Mouse (Mus musculus) MEL (cell line): ENCODE measurements around the gene Gm20388. TPM values are rescaled to one million over a fixed set of nuclear protein-coding genes. Genes with fewer than 3 reads are reported as not detected.
A peak's percentile ranks its signal among the peaks of the same experiment; 100 is the strongest.

Experiments used
- DNase-seq: peaks from one replicate; pipeline ENCODE4 v3.0.0; 2011; ENCODE audit warnings: low read depth, low spot score
- H3K27ac ChIP-seq: 2 replicates; pipeline ENCODE4 v1.5.1; 2012; ENCODE audit warnings: low read depth, mild to moderate bottlenecking, control low read depth, low read length, moderate library complexity; ENCODE audit not compliant: control insufficient read depth
- H3K27me3 ChIP-seq, 2 experiments: fragments of 150-350 bp in 1 of 2; sonication (generic) in 1 of 2; 2 replicates each; pipeline ENCODE4 v1.6.1; 2012; ENCODE audit warnings: low read length in 2 of 2, mild to moderate bottlenecking in 2 of 2, improper control_type of control experiment in 1 of 2, moderate library complexity in 1 of 2; ENCODE audit not compliant: insufficient read depth in 2 of 2, control insufficient read depth in 1 of 2
- H3K36me3 ChIP-seq, 2 experiments: 2 replicates each; pipeline ENCODE4 v1.6.1; 2012 to 2014; ENCODE audit warnings: low read length in 2 of 2, improper control_type of control experiment in 1 of 2, inconsistent platforms in 1 of 2, mild to moderate bottlenecking in 1 of 2; ENCODE audit not compliant: insufficient read depth in 2 of 2, control insufficient read depth in 1 of 2
- H3K4me1 ChIP-seq, 2 experiments: fragments of 150-350 bp in 1 of 2; sonication (generic) in 1 of 2; 2 replicates each; pipeline ENCODE4 v1.6.1; 2012; ENCODE audit warnings: low read length in 2 of 2, improper control_type of control experiment in 1 of 2, mild to moderate bottlenecking in 1 of 2; ENCODE audit not compliant: insufficient read depth in 2 of 2, control insufficient read depth in 1 of 2
- H3K4me3 ChIP-seq, 2 experiments: fragments of 150-350 bp in 1 of 2; sonication (generic) in 1 of 2; 2 replicates each; pipeline ENCODE4 v1.5.1; 2012; ENCODE audit warnings: low read depth in 2 of 2, low read length in 2 of 2, mild to moderate bottlenecking in 2 of 2, moderate library complexity in 2 of 2, control low read depth in 1 of 2, improper control_type of control experiment in 1 of 2; ENCODE audit not compliant: control insufficient read depth in 1 of 2, insufficient read depth in 1 of 2
- H3K79me2 ChIP-seq: 2 replicates; pipeline ENCODE4 v1.6.1; 2012; ENCODE audit warnings: mild to moderate bottlenecking, low read length, moderate library complexity; ENCODE audit not compliant: control insufficient read depth, poor library complexity, insufficient read depth
- H3K9ac ChIP-seq: 2 replicates; pipeline ENCODE4 v1.6.1; 2012; ENCODE audit warnings: low read depth, mild to moderate bottlenecking, control low read depth, low read length, moderate library complexity; ENCODE audit not compliant: control insufficient read depth, poor library complexity, severe bottlenecking
- H3K9me3 ChIP-seq: fragments of 150-350 bp; sonication (generic); replicated peaks from 2 replicates; pipeline ENCODE4 v1.6.1; 2012; ENCODE audit warnings: mild to moderate bottlenecking, low read length, improper control_type of control experiment, moderate library complexity; ENCODE audit not compliant: insufficient read depth
- BHLHE40 ChIP-seq: IDR thresholded peaks from 2 replicates; pipeline ENCODE4 v1.6.1; 2012; ENCODE audit warnings: low read depth, mild to moderate bottlenecking, inconsistent platforms, low read length, improper control_type of control experiment, borderline replicate concordance
- CHD2 ChIP-seq: IDR thresholded peaks from 2 replicates; pipeline ENCODE4 v1.6.1; 2011; ENCODE audit warnings: low read length, improper control_type of control experiment
- CTCF ChIP-seq, 3 experiments: IDR thresholded peaks in 2 of 3; conservative IDR thresholded peaks in 1 of 3; 2 replicates each; pipeline ENCODE4 v1.5.1; 2011 to 2012; ENCODE audit warnings: low read length in 3 of 3, low read depth in 2 of 3, mild to moderate bottlenecking in 2 of 3, improper control_type of control experiment in 1 of 3, inconsistent platforms in 1 of 3, mixed read lengths in 1 of 3, moderate library complexity in 1 of 3; ENCODE audit not compliant: control insufficient read depth in 1 of 3, insufficient read depth in 1 of 3, poor library complexity in 1 of 3, severe bottlenecking in 1 of 3
- EP300 ChIP-seq, 2 experiments: IDR thresholded peaks; 2 replicates each; pipeline ENCODE4 v1.6.1; 2011; ENCODE audit warnings: improper control_type of control experiment in 2 of 2, low read length in 2 of 2, low read depth in 1 of 2, mild to moderate bottlenecking in 1 of 2
- ETS1 ChIP-seq: IDR thresholded peaks from 2 replicates; pipeline ENCODE4 v1.6.1; 2012; ENCODE audit warnings: low read depth, mild to moderate bottlenecking, inconsistent platforms, low read length, improper control_type of control experiment, moderate library complexity
- GABPA ChIP-seq: IDR thresholded peaks from 2 replicates; pipeline ENCODE4 v1.6.1; 2012; ENCODE audit warnings: low read depth, mild to moderate bottlenecking, inconsistent platforms, low read length, improper control_type of control experiment, moderate library complexity
- GATA1 ChIP-seq: IDR thresholded peaks from 2 replicates; pipeline ENCODE4 v1.6.1; 2011; ENCODE audit warnings: low read depth, low read length, improper control_type of control experiment
- JUND ChIP-seq: IDR thresholded peaks from 2 replicates; pipeline ENCODE4 v1.6.1; 2011; ENCODE audit warnings: low read depth, mild to moderate bottlenecking, improper control_type of control experiment, low read length
- KAT2A ChIP-seq: conservative IDR thresholded peaks from 2 replicates; pipeline ENCODE4 v1.6.1; 2012; ENCODE audit warnings: low read depth, low read length, improper control_type of control experiment, inconsistent platforms
- MAFK ChIP-seq: IDR thresholded peaks from 2 replicates; pipeline ENCODE4 v1.6.1; 2011; ENCODE audit warnings: low read depth, mild to moderate bottlenecking, low read length, improper control_type of control experiment, borderline replicate concordance
- MAZ ChIP-seq: IDR thresholded peaks from 2 replicates; pipeline ENCODE4 v1.6.1; 2012; ENCODE audit warnings: low read depth, mild to moderate bottlenecking, inconsistent platforms, low read length, improper control_type of control experiment
- MYB ChIP-seq: IDR thresholded peaks from 2 replicates; pipeline ENCODE4 v1.6.1; 2011; ENCODE audit warnings: mild to moderate bottlenecking, low read depth, low read length, improper control_type of control experiment
- MYC ChIP-seq: IDR thresholded peaks from 2 replicates; pipeline ENCODE4 v1.6.1; 2011; ENCODE audit warnings: low read depth, mild to moderate bottlenecking, low read length, improper control_type of control experiment, moderate library complexity
- NELFE ChIP-seq: IDR thresholded peaks from 2 replicates; pipeline ENCODE4 v1.6.1; 2011; ENCODE audit warnings: low read depth, low read length, improper control_type of control experiment
- NRF1 ChIP-seq: IDR thresholded peaks from 2 replicates; pipeline ENCODE4 v1.6.1; 2014; ENCODE audit warnings: low read depth, mild to moderate bottlenecking, inconsistent platforms, low read length, improper control_type of control experiment, moderate library complexity; ENCODE audit not compliant: poor library complexity, insufficient read depth, severe bottlenecking
- POLR2A ChIP-seq, 2 experiments: IDR thresholded peaks; 2 replicates each; pipeline ENCODE4 v1.6.1; 2011 to 2012; ENCODE audit warnings: low read length in 2 of 2, mild to moderate bottlenecking in 2 of 2, control low read depth in 1 of 2, improper control_type of control experiment in 1 of 2, low read depth in 1 of 2, moderate library complexity in 1 of 2; ENCODE audit not compliant: control insufficient read depth in 1 of 2, insufficient read depth in 1 of 2, poor library complexity in 1 of 2
- POLR2AphosphoS5 ChIP-seq: IDR thresholded peaks from 2 replicates; pipeline ENCODE4 v1.6.1; 2012; ENCODE audit warnings: low read depth, borderline replicate concordance, mild to moderate bottlenecking, inconsistent platforms, low read length, moderate library complexity, mixed read lengths
- RAD21 ChIP-seq: IDR thresholded peaks from 2 replicates; pipeline ENCODE4 v1.6.1; 2011; ENCODE audit warnings: mild to moderate bottlenecking, low read depth, low read length, improper control_type of control experiment
- RCOR1 ChIP-seq: IDR thresholded peaks from 2 replicates; pipeline ENCODE4 v1.6.1; 2012; ENCODE audit warnings: low read depth, mild to moderate bottlenecking, inconsistent platforms, low read length, improper control_type of control experiment
- SIN3A ChIP-seq: IDR thresholded peaks from 2 replicates; pipeline ENCODE4 v1.6.1; 2012; ENCODE audit warnings: low read length, improper control_type of control experiment, inconsistent platforms
- SMC3 ChIP-seq: IDR thresholded peaks from 2 replicates; pipeline ENCODE4 v1.6.1; 2011; ENCODE audit warnings: low read depth, low read length, improper control_type of control experiment
- TAL1 ChIP-seq: IDR thresholded peaks from 2 replicates; pipeline ENCODE4 v1.6.1; 2012; ENCODE audit warnings: mild to moderate bottlenecking, inconsistent platforms, low read length, moderate library complexity, mixed read lengths
- TBP ChIP-seq: IDR thresholded peaks from 2 replicates; pipeline ENCODE4 v1.8.0; 2011; ENCODE audit warnings: low read depth, low read length, improper control_type of control experiment
- USF1 ChIP-seq: IDR thresholded peaks from 2 replicates; pipeline ENCODE4 v1.6.1; 2014; ENCODE audit warnings: low read depth, mild to moderate bottlenecking, inconsistent platforms, low read length, improper control_type of control experiment, moderate library complexity
- ZC3H11A ChIP-seq: IDR thresholded peaks from 2 replicates; pipeline ENCODE4 v1.6.1; 2012; ENCODE audit warnings: low read depth, mild to moderate bottlenecking, inconsistent platforms, low read length, improper control_type of control experiment
- ZMIZ1 ChIP-seq: IDR thresholded peaks from 2 replicates; pipeline ENCODE4 v1.6.1; 2012; ENCODE audit warnings: low read depth, mild to moderate bottlenecking, inconsistent platforms, low read length, improper control_type of control experiment, moderate library complexity
- ZNF384 ChIP-seq: IDR thresholded peaks from 2 replicates; pipeline ENCODE4 v1.6.1; 2012; ENCODE audit warnings: low read depth, mild to moderate bottlenecking, inconsistent platforms, low read length, improper control_type of control experiment
- polyA plus RNA-seq, 2 experiments: library from polyadenylated mRNA; stranded (reverse) in 1 of 2; unstranded in 1 of 2; fragments of >175 nt in 1 of 2; fragments of >200 nt in 1 of 2; gene quantifications; 2 replicates each; pipeline versions ENCODE4 v1.2.1 to v1.2.4; 2012; ENCODE audit warnings: low replicate concordance in 2 of 2, low read depth in 1 of 2; ENCODE audit not compliant: insufficient read length in 2 of 2, insufficient read depth in 1 of 2, missing spikeins in 1 of 2
- total RNA-seq: library from RNA; depleted of rRNA; stranded (reverse); fragments of 300-350 nt; gene quantifications from 2 replicates; pipeline ENCODE4 v1.2.3, GENCODE M21; 2012

The Gm20388 gene
- total and polyA plus RNA-seq, 3 experiments: 11.1 to 17.8 TPM; not detected in 1

DNA sequence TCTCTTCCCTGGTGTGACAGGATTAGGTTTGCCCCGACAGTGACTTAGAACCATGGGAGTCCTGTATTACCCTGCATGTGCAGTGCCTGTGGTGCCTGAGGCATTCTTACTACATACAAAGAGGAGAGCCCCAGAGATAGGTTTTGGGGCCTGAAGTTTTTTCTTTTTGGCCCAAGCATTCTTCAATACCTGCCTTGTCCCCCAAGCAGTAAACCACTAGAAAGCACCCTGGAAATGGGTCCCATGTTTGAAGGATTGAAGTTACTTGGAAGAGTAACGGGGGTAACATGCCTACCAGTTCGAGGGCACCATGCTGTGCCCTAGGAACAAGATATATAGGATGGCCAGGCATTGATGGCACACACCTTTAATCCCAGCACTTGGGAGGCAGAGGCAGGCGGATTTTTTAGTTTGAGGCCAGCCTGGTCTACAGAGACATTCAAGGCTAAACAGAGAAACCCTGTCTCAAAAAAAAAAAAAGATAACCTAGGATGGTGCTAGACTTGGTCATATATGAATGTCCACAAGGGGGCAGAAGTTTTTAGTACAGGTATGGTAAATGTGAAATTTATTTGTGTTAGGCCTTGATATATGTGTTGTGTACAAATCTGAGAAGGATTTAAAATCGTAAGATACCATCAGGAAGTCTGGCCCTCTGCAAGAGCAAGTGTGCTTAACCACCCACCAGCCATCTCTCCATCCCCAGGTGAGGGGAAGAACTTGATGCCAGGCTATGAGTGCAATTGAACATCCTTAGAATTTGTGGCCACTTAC lies 3195.1 kb downstream of the Gm20388 start (continued):
- TF ChIP-seq EP300 (IDR thresholded peaks at IDR 0.05; ENCODE audit: low read depth in 1 of 2, low read length in 2 of 2): no peak
- no peak for TF ChIP-seq MAZ
- TF ChIP-seq GABPA: no peak
- no peak for TF ChIP-seq GATA1
- TF ChIP-seq RAD21: no peak
- no peak for TF ChIP-seq MAFK
- no peak for TF ChIP-seq ZC3H11A
- TF ChIP-seq ETS1: no peak
- peak; percentile 53; the same call in 1 of the 2 replicates for TF ChIP-seq SIN3A
- no peak for TF ChIP-seq KAT2A
- TF ChIP-seq RCOR1: peak; percentile 63; the same call in 1 of the 2 replicates
- 0 out of 2 replicates have a peak, but pooled peaks have one; percentile 30 for TF ChIP-seq TBP
- TF ChIP-seq USF1: no peak

- H3K79me2 ChIP-seq: peaks cover 26% of the 10 kb centered on the region
- no peak overlapping the region for H3K9ac ChIP-seq
These were observed 3195.9 kb downstream of the Gm20388 start for GRCm38 (mm10) chr8:123106531-123106930.

More at GRCm38 (mm10) chr8:123106531-123106930, 3195.9 kb downstream of the Gm20388 start:
- no peak overlapping the region for H3K27ac ChIP-seq
- peaks cover 2 to 8% of the 10 kb centered on the region in 2 experiments; a peak in 1 of 4 replicates for H3K4me1 ChIP-seq
- no peak for TF ChIP-seq NELFE
- 0 out of 2 replicates have a peak, but pooled peaks have one; percentile 35 for TF ChIP-seq ZNF384
- no peak for TF ChIP-seq POLR2A (IDR thresholded peaks at IDR 0.05; ENCODE audit: control insufficient read depth in 1 of 2, insufficient read depth in 1 of 2, low read depth in 1 of 2, low read length in 2 of 2, poor library complexity in 1 of 2)
- TF ChIP-seq NRF1: no peak
- TF ChIP-seq ZMIZ1: no peak
- TF ChIP-seq SMC3: peak; percentile 49
- TF ChIP-seq RAD21: peak; percentile 43
- TF ChIP-seq ZC3H11A: no peak
- no peak for TF ChIP-seq CHD2
- no peak for TF ChIP-seq MYB
- 0 out of 2 replicates have a peak, but pooled peaks have one; percentile 8 for TF ChIP-seq JUND
- no peak for TF ChIP-seq POLR2AphosphoS5
- TF ChIP-seq KAT2A: no peak
- TF ChIP-seq MAFK: no peak
- peak; percentile 68; the same call in 1 of the 2 replicates for TF ChIP-seq MYC
- no peak for TF ChIP-seq TAL1
- TF ChIP-seq ETS1: no peak
- peak; percentile 28 to 65 (median 44); a peak in 5 of 6 replicates for TF ChIP-seq CTCF (IDR thresholded peaks at IDR 0.05 in 2 of 3, conservative IDR thresholded peaks at IDR 0.05 in 1 of 3; ENCODE audit: control insufficient read depth in 1 of 3, insufficient read depth in 1 of 3, low read depth in 2 of 3, low read length in 3 of 3, poor library complexity in 1 of 3, severe bottlenecking in 1 of 3)
- no peak for TF ChIP-seq BHLHE40
- no peak for TF ChIP-seq GATA1
- TF ChIP-seq, all 39 proteins: peak for 6
- Histone ChIP-seq H3K36me3 (peaks cover 13 to 15% of the 10 kb centered on the region in 2 experiments), H3K4me3 (no peak overlapping the region), H3K9me3 (no peaks in the 10 kb centered on the region), H3K27me3 (no peaks in the 10 kb centered on the region)
- DNase-seq: peak; percentile 77
